Mouse (Mus musculus): Measurements from ENCODE around the gene Dgki.

The Dgki gene

DNA sequence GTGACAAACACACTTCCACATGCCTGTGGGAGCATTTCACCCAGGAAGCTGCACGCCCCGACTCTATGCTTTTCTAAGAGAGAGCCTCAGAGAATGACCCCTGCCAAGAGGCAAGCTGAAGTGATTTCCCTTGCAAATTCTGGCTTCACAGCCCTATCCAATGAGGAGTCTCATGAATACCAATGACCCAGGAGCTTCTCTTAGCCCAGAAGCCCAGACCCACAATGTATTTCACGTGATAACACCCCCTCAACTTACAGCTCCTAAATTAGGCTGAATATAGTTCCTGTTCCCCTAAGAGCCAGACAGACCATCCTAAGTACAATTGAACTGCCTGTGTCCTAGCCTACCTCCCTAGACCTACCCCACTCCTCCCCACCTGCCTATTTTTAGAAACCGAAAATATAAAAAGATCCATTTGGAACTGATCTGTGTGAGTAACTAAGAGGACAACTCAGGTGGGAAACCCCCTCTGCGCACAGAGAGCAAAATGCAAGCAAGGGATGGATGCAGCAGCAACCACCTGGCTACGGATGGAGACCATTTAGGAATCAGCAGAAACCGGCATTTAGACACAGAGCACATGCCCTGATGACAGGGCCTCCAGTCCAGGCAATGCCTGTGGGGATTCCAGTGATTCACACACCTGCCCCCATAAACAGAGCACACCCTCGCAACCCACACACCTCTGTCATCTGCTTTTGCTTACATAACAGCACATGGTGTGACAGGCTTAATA, 2.1 kb downstream of the Dgki start:
- DNase-seq (ENCODE audit: low read depth, low spot score) = no peak

DNA sequence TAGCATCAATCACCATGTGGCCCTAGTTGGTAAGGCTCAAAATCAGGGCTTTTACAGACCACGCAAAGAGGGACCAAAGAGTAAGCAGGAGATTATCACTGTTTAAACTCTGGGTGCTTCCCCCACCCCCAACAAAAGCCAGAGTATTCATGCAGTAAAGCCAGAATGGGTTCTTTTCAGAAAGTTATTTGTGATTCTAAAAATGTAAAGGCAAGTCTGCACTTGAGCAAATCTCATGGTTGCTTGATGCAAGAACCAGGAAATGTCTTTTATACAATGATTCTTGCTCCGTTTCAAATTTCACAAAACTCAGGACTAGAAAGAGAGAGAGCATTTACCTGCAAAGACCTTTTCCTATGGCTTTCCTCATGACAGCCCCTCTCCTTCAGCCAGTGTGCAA, 7.9 kb downstream of the Dgki start:
- no peak for DNase-seq (ENCODE audit: low read depth, low spot score)

DNA sequence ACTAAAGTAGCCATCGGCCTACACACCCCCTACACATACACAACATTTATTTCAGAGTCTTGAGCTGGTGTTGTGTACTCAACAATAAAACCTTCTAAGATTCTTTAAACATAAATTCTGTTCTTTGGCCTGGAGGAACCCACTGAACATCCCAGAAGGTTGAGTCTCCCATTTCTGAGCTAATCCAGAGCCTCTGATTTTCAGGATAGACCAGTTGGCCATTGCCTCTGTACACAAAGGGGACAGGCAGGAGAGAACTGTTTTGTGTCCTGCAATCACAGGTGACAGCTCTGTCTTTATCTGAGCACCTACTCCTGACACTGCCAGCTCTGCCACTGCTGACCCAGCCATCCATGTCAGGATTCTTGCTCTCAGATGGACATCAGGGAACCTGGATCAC, 8.8 kb downstream of the Dgki start:
- no peak for DNase-seq (ENCODE audit: low read depth, low spot score)

DNA sequence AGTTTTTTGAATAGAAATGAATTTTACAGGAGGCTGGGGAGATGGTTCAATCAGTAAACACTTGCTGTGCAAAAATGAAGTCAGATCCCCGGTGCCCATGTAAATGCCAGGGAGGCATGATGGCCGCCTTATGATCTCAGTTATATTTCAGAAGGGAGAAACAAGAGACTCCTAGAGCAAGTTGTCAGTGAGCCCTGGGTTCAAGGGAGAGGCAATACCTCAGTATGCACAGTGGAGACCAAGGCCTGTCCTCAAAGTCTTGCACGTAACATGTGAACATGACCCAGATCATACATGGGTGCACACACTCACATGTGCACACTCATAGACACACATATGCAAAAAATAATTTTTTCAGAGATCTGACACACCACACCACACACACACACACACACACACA, 9.3 kb downstream of the Dgki start:
- no peak for DNase-seq (ENCODE audit: low read depth, low spot score)

- DNase-seq (ENCODE audit: low read depth, low spot score) = no peak
These were observed 13.8 kb downstream of the Dgki start for GRCm38 (mm10) chr6:37286134-37286533.

GRCm38 (mm10) chr6:37284879-37285278, 15.1 kb downstream of the Dgki start:
- no peak for DNase-seq (ENCODE audit: low read depth, low spot score)

GRCm38 (mm10) chr6:37283336-37283735, 16.6 kb downstream of the Dgki start:
- no peak for DNase-seq (ENCODE audit: low read depth, low spot score)

GRCm38 (mm10) chr6:37282659-37283058, 17.3 kb downstream of the Dgki start:
- no peak for DNase-seq (ENCODE audit: low read depth, low spot score)

DNA sequence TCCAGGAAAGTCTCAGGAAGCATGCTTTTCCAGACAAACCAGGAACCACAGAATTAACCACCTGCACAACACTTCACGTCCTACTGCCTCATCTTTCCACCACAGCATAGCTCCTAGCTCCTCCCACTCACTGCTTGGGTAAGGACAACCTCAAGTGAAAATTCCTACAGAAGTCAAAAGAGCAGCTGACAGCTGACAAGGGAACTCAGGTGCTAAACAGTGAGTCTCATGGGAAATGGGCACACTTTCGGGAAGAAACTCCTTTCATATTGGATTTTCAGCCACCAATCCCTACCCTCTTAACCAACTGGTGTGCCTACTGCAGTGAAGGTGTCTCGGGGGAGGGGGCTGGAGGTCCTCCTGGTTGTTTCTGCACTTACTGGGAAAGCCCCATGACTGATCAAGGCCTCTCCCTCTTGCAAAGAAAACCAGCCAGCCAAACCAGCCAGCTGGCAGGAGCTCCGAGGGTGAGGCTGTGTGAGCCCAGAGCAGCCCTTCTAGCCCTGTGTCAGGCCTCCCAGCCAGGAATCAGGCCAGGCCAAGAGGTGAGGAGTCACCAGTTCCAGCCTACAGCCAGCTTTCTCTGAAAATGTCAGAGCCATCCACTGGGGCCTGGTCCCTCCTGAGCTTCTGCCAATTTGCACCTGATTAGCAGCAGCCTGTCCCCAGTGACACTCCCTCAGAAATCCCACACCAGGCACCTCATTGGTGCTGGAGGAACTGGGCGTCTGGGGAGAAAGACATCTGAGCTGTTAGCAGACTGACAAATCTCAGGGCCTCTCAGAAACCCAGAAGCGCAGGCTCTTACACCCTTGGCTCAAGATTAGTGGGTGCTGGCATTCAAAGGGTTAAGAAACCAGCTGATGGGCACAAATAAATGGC, 22.9 kb downstream of the Dgki start:
- peak; percentile 18 for DNase-seq (ENCODE audit: low read depth, low spot score)

GRCm38 (mm10) chr6:37276181-37276580, 23.8 kb downstream of the Dgki start:
- DNase-seq (ENCODE audit: low read depth, low spot score) = no peak

DNA sequence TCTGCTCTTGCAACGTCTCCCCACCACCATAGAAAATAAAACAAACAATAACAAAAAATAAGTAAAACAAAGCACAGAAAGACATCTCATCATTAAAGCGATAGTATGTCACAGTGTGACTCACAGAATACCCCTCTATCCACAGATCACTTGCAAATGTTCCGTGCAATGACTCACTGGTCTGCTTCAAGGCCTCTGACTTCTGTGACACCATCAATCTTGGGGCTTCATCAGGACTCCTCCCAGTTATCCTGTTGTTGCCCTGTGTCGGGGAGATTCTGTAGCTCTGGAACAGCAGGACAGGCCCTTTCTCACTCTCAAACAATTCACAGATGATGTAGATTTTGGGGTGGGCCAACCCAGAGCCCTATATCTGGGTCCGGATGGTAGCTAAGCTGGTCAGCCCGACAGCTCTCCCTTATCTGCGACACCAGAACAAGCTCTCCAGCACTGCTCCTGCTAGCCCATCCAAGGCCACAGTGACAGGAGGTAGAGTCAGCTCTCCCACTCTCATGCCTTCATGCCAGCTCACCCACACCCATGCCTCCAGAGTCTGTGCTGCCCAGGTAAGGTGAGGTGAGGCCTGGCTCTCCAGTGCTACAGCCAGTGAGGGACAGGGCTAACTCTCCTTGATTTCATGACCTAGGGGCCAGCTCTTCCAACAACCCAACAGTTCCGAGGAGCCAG, 28.9 kb downstream of the Dgki start:
- no peak for DNase-seq (ENCODE audit: low read depth, low spot score)

DNA sequence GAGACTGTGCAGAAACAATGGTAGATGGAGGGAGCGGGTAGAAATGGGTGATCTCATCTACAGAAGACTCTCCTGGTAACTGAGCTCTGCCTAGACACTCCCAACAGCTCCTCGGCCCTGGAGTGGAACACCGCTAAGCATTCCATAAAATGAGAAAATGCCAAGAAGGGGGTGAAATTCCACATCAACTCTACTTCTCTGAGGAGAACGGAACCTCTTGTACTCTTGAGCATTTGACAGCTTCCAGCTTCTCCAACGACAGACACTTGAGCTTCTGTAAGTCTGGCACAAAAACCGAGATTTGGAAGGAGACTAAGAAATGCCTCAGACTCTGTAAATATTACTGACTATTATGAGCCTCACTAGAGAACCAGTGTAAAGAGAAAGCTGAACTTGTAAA, 31.4 kb downstream of the Dgki start:
- no peak for DNase-seq (ENCODE audit: low read depth, low spot score)

DNA sequence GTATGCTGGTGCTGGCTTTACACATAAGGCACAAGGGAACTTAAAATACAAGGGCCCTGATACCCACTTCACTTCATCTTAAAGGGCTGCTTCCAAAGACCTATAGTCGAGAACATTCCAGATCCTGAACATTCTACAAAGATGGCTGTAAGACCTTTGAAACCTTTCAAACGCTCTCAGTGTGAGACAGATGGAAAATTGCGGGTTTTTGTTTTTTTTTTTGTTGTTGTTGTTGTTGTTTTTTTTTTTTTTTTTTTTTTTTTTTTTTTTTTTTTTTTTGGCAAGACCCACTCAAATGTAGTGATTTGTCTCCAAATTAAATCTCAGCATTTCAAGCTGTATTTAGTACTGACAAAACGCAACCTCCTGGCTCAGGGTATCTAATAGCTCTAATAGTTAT, 32.0 kb downstream of the Dgki start:
- no peak for DNase-seq (ENCODE audit: low read depth, low spot score)

DNA sequence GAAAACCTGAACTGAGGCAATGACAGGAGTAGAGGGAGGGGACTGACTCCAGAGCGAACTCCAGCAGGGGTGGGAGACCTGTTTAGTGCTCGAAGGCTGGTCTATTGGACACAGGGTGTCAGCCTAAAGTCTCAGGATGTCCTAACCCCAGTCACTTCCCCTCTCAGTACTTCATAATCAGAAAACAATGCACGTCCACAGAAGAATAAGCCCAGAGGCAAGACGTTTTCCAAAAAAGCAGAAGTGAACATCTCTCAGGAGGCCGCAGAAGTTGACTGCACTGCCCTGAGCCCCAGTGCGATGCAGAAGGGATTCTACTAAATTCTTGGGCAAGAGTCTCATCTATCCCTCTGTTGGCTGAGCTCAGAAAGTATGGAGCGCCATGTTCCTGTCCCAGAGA, 37.5 kb downstream of the Dgki start:
- no peak for DNase-seq (ENCODE audit: low read depth, low spot score)

- no peak for DNase-seq (ENCODE audit: low read depth, low spot score)
These were observed 38.6 kb downstream of the Dgki start for GRCm38 (mm10) chr6:37261236-37261852.

DNA sequence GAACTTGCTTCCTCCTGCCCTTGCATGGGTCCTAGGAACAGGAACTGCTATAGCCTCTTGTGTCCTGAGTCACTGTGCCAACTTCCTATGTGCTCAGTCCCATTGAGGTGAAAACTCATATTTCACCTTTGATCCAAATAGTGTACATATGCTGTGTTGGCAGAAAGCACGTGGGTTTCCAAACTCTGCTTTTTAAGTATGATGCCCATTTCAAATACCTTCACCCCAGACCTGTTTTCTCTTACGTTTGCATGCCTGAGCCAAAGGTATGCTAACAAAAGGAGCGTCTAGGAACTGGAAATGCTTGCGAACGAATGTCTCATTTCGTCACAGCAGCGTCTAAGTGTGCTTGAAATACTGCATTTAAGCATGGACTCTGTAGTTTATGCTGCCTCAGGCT, 41.3 kb downstream of the Dgki start:
- DNase-seq (ENCODE audit: low read depth, low spot score) = no peak

DNA sequence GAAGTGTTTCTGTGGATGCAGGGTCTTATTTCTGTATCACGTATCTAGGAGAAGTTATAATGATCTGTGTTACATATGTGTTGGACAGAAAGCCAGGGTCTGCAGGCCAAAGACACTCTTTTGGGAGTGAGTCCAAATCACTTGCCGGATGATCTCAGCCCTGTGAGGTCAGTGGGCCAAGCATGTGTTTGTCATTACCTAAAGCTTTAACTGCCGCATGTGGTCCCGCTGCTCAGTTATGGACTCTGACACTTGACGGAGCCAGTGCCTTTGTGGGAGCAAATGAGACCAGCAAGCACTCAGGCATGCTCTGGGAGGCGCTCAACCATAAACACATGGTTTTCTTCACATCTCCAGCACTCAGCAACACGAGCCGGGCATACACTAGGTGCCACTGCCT, 45.8 kb downstream of the Dgki start:
- no peak for DNase-seq (ENCODE audit: low read depth, low spot score)

DNA sequence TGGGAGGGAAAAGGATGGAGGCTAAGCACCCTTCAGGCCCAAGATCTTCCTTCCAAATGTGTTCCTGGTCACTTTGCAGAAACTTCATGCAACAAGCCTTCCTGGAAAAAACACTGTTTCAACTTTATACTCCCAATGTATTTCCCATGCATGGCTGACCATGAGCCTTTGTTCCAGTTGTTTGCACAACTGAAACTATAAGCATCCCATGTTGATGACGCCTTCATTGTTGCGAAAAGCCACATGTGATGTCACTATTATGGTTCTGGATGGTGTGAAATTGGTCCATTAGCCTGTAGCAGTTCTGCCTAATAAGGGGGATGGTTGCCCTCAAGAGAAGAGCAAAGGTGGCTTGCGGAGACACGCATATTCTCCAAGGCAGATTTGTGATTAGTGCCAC, 47.4 kb downstream of the Dgki start:
- no peak for DNase-seq (ENCODE audit: low read depth, low spot score)

- no peak for DNase-seq (ENCODE audit: low read depth, low spot score)
These were observed 49.3 kb downstream of the Dgki start for GRCm38 (mm10) chr6:37250671-37251070.

DNA sequence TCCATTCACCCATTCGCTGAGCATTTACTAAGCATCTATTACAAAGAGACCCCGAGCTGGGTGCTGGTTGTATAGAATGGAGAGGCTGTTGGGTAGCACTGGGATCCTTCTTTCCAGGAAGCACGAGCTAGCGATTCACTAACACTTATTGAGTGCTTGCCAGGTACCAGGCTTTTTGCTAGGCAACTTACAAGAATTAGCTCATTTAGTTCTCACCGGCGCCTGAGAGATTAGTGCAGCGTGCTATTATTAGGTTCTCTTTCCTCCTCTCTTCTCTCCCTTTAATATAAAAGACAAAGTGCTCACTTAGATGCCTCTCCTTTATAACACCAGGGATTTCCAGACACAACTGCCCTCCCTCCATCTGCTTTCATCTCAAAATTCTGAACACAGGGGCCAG, 54.2 kb downstream of the Dgki start:
- no peak for DNase-seq (ENCODE audit: low read depth, low spot score)

DNA sequence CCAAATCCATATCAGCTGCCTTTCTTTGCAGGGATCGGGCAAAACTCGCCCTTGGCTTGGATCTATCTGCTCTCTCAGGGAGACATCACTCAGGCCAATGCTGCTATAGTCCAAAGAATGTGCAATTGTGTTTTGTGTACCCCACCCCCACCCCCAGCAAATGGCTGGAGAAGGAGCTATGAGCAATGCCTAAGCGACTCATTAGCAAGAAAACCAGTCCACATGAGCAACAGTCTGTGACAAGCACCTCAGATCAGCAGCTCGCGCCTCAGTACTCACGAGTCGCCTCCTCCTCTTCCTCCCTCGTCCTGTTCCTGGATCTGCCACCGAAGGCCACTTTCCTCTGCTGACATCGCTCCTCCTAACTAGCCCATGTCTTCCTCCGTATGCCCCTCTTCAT, 55.9 kb downstream of the Dgki start:
- no peak for DNase-seq (ENCODE audit: low read depth, low spot score)

DNA sequence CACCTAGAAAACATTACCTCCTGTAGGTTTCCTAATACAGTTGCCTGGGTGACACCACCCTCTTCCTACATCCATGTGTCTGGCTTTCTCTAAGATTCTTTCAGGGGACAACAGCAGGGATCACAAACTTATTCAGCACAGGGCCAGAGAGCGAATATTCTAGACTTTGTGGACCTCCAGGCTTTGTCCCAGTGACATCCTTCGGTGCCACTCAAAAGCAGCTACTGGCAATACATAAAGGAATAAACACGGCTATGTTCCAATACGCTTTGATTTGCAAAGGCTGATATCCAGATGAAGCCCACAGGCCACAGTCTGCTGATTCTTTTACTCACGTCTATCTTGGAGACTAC, 57.2 kb downstream of the Dgki start:
- no peak for DNase-seq (ENCODE audit: low read depth, low spot score)
